Mouse (Mus musculus) MEL (cell line): ENCODE data around the gene Atp1a4. TPM values are rescaled to one million over a fixed set of nuclear protein-coding genes. Genes with fewer than 3 reads are reported as not detected.

Experiments
- DNase-seq: peaks from one replicate; pipeline ENCODE4 v3.0.0; 2011; ENCODE audit warnings: low read depth, low spot score
- H3K27ac ChIP-seq: 2 replicates; pipeline ENCODE4 v1.5.1; 2012; ENCODE audit warnings: low read depth, mild to moderate bottlenecking, control low read depth, low read length, moderate library complexity; ENCODE audit not compliant: control insufficient read depth
- H3K27me3 ChIP-seq, 2 experiments: fragments of 150-350 bp in 1 of 2; sonication (generic) in 1 of 2; 2 replicates each; pipeline ENCODE4 v1.6.1; 2012; ENCODE audit warnings: low read length in 2 of 2, mild to moderate bottlenecking in 2 of 2, improper control_type of control experiment in 1 of 2, moderate library complexity in 1 of 2; ENCODE audit not compliant: insufficient read depth in 2 of 2, control insufficient read depth in 1 of 2
- H3K36me3 ChIP-seq, 2 experiments: 2 replicates each; pipeline ENCODE4 v1.6.1; 2012 to 2014; ENCODE audit warnings: low read length in 2 of 2, improper control_type of control experiment in 1 of 2, inconsistent platforms in 1 of 2, mild to moderate bottlenecking in 1 of 2; ENCODE audit not compliant: insufficient read depth in 2 of 2, control insufficient read depth in 1 of 2
- H3K4me1 ChIP-seq, 2 experiments: fragments of 150-350 bp in 1 of 2; sonication (generic) in 1 of 2; 2 replicates each; pipeline ENCODE4 v1.6.1; 2012; ENCODE audit warnings: low read length in 2 of 2, improper control_type of control experiment in 1 of 2, mild to moderate bottlenecking in 1 of 2; ENCODE audit not compliant: insufficient read depth in 2 of 2, control insufficient read depth in 1 of 2
- H3K4me3 ChIP-seq, 2 experiments: fragments of 150-350 bp in 1 of 2; sonication (generic) in 1 of 2; 2 replicates each; pipeline ENCODE4 v1.5.1; 2012; ENCODE audit warnings: low read depth in 2 of 2, low read length in 2 of 2, mild to moderate bottlenecking in 2 of 2, moderate library complexity in 2 of 2, control low read depth in 1 of 2, improper control_type of control experiment in 1 of 2; ENCODE audit not compliant: control insufficient read depth in 1 of 2, insufficient read depth in 1 of 2
- H3K79me2 ChIP-seq: 2 replicates; pipeline ENCODE4 v1.6.1; 2012; ENCODE audit warnings: mild to moderate bottlenecking, low read length, moderate library complexity; ENCODE audit not compliant: control insufficient read depth, poor library complexity, insufficient read depth
- H3K9ac ChIP-seq: 2 replicates; pipeline ENCODE4 v1.6.1; 2012; ENCODE audit warnings: low read depth, mild to moderate bottlenecking, control low read depth, low read length, moderate library complexity; ENCODE audit not compliant: control insufficient read depth, poor library complexity, severe bottlenecking
- H3K9me3 ChIP-seq: fragments of 150-350 bp; sonication (generic); replicated peaks from 2 replicates; pipeline ENCODE4 v1.6.1; 2012; ENCODE audit warnings: mild to moderate bottlenecking, low read length, improper control_type of control experiment, moderate library complexity; ENCODE audit not compliant: insufficient read depth
- CHD1 ChIP-seq: IDR thresholded peaks from 2 replicates; pipeline ENCODE4 v1.6.1; 2012; ENCODE audit warnings: low read depth, mild to moderate bottlenecking, inconsistent platforms, low read length, improper control_type of control experiment
- CHD2 ChIP-seq: IDR thresholded peaks from 2 replicates; pipeline ENCODE4 v1.6.1; 2011; ENCODE audit warnings: low read length, improper control_type of control experiment
- CTCF ChIP-seq, 3 experiments: IDR thresholded peaks in 2 of 3; conservative IDR thresholded peaks in 1 of 3; 2 replicates each; pipeline ENCODE4 v1.5.1; 2011 to 2012; ENCODE audit warnings: low read length in 3 of 3, low read depth in 2 of 3, mild to moderate bottlenecking in 2 of 3, improper control_type of control experiment in 1 of 3, inconsistent platforms in 1 of 3, mixed read lengths in 1 of 3, moderate library complexity in 1 of 3; ENCODE audit not compliant: control insufficient read depth in 1 of 3, insufficient read depth in 1 of 3, poor library complexity in 1 of 3, severe bottlenecking in 1 of 3
- E2F4 ChIP-seq: IDR thresholded peaks from 2 replicates; pipeline ENCODE4 v1.6.1; 2011; ENCODE audit warnings: low read depth, low read length, improper control_type of control experiment, borderline replicate concordance
- EP300 ChIP-seq, 2 experiments: IDR thresholded peaks; 2 replicates each; pipeline ENCODE4 v1.6.1; 2011; ENCODE audit warnings: improper control_type of control experiment in 2 of 2, low read length in 2 of 2, low read depth in 1 of 2, mild to moderate bottlenecking in 1 of 2
- ETS1 ChIP-seq: IDR thresholded peaks from 2 replicates; pipeline ENCODE4 v1.6.1; 2012; ENCODE audit warnings: low read depth, mild to moderate bottlenecking, inconsistent platforms, low read length, improper control_type of control experiment, moderate library complexity
- GABPA ChIP-seq: IDR thresholded peaks from 2 replicates; pipeline ENCODE4 v1.6.1; 2012; ENCODE audit warnings: low read depth, mild to moderate bottlenecking, inconsistent platforms, low read length, improper control_type of control experiment, moderate library complexity
- GATA1 ChIP-seq: IDR thresholded peaks from 2 replicates; pipeline ENCODE4 v1.6.1; 2011; ENCODE audit warnings: low read depth, low read length, improper control_type of control experiment
- KAT2A ChIP-seq: conservative IDR thresholded peaks from 2 replicates; pipeline ENCODE4 v1.6.1; 2012; ENCODE audit warnings: low read depth, low read length, improper control_type of control experiment, inconsistent platforms
- MAX ChIP-seq: IDR thresholded peaks from 2 replicates; pipeline ENCODE4 v1.6.1; 2011; ENCODE audit warnings: low read length, improper control_type of control experiment
- MAZ ChIP-seq: IDR thresholded peaks from 2 replicates; pipeline ENCODE4 v1.6.1; 2012; ENCODE audit warnings: low read depth, mild to moderate bottlenecking, inconsistent platforms, low read length, improper control_type of control experiment
- MEF2A ChIP-seq: IDR thresholded peaks from 2 replicates; pipeline ENCODE4 v1.6.1; 2014; ENCODE audit warnings: low read depth, mild to moderate bottlenecking, inconsistent platforms, low read length, improper control_type of control experiment; ENCODE audit not compliant: poor library complexity, insufficient replicate concordance, severe bottlenecking; ENCODE audit errors: extremely low read depth
- MXI1 ChIP-seq: IDR thresholded peaks from 2 replicates; pipeline ENCODE4 v1.6.1; 2011; ENCODE audit warnings: mild to moderate bottlenecking, low read depth, low read length, improper control_type of control experiment
- MYB ChIP-seq: IDR thresholded peaks from 2 replicates; pipeline ENCODE4 v1.6.1; 2011; ENCODE audit warnings: mild to moderate bottlenecking, low read depth, low read length, improper control_type of control experiment
- MYC ChIP-seq: IDR thresholded peaks from 2 replicates; pipeline ENCODE4 v1.6.1; 2011; ENCODE audit warnings: low read depth, mild to moderate bottlenecking, low read length, improper control_type of control experiment, moderate library complexity
- NELFE ChIP-seq: IDR thresholded peaks from 2 replicates; pipeline ENCODE4 v1.6.1; 2011; ENCODE audit warnings: low read depth, low read length, improper control_type of control experiment
- POLR2A ChIP-seq, 2 experiments: IDR thresholded peaks; 2 replicates each; pipeline ENCODE4 v1.6.1; 2011 to 2012; ENCODE audit warnings: low read length in 2 of 2, mild to moderate bottlenecking in 2 of 2, control low read depth in 1 of 2, improper control_type of control experiment in 1 of 2, low read depth in 1 of 2, moderate library complexity in 1 of 2; ENCODE audit not compliant: control insufficient read depth in 1 of 2, insufficient read depth in 1 of 2, poor library complexity in 1 of 2
- POLR2AphosphoS2 ChIP-seq: IDR thresholded peaks from 2 replicates; pipeline ENCODE4 v1.6.1; 2011; ENCODE audit warnings: low read length, improper control_type of control experiment
- SIN3A ChIP-seq: IDR thresholded peaks from 2 replicates; pipeline ENCODE4 v1.6.1; 2012; ENCODE audit warnings: low read length, improper control_type of control experiment, inconsistent platforms
- TAL1 ChIP-seq: IDR thresholded peaks from 2 replicates; pipeline ENCODE4 v1.6.1; 2012; ENCODE audit warnings: mild to moderate bottlenecking, inconsistent platforms, low read length, moderate library complexity, mixed read lengths
- UBTF ChIP-seq: IDR thresholded peaks from 2 replicates; pipeline ENCODE4 v1.6.1; 2012; ENCODE audit warnings: low read depth, mild to moderate bottlenecking, inconsistent platforms, low read length, improper control_type of control experiment, moderate library complexity, borderline replicate concordance; ENCODE audit not compliant: insufficient read depth
- USF1 ChIP-seq: IDR thresholded peaks from 2 replicates; pipeline ENCODE4 v1.6.1; 2014; ENCODE audit warnings: low read depth, mild to moderate bottlenecking, inconsistent platforms, low read length, improper control_type of control experiment, moderate library complexity
- USF2 ChIP-seq, 2 experiments: IDR thresholded peaks; 2 replicates each; pipeline ENCODE4 v1.6.1; 2011 to 2012; ENCODE audit warnings: improper control_type of control experiment in 2 of 2, low read length in 2 of 2, borderline replicate concordance in 1 of 2, inconsistent platforms in 1 of 2, low read depth in 1 of 2, mild to moderate bottlenecking in 1 of 2; ENCODE audit not compliant: insufficient read depth in 1 of 2
- ZKSCAN1 ChIP-seq: IDR thresholded peaks from 2 replicates; pipeline ENCODE4 v1.6.1; 2012; ENCODE audit warnings: low read depth, mild to moderate bottlenecking, inconsistent platforms, low read length, improper control_type of control experiment, moderate library complexity
- ZMIZ1 ChIP-seq: IDR thresholded peaks from 2 replicates; pipeline ENCODE4 v1.6.1; 2012; ENCODE audit warnings: low read depth, mild to moderate bottlenecking, inconsistent platforms, low read length, improper control_type of control experiment, moderate library complexity
- polyA plus RNA-seq, 2 experiments: library from polyadenylated mRNA; stranded (reverse) in 1 of 2; unstranded in 1 of 2; fragments of >175 nt in 1 of 2; fragments of >200 nt in 1 of 2; gene quantifications; 2 replicates each; pipeline versions ENCODE4 v1.2.1 to v1.2.4; 2012; ENCODE audit warnings: low replicate concordance in 2 of 2, low read depth in 1 of 2; ENCODE audit not compliant: insufficient read length in 2 of 2, insufficient read depth in 1 of 2, missing spikeins in 1 of 2
- total RNA-seq: library from RNA; depleted of rRNA; stranded (reverse); fragments of 300-350 nt; gene quantifications from 2 replicates; pipeline ENCODE4 v1.2.3, GENCODE M21; 2012; rRNA removed

Atp1a4 gene
- not detected in 2 replicates for total RNA-seq
- not detected for polyA plus RNA-seq

DNA sequence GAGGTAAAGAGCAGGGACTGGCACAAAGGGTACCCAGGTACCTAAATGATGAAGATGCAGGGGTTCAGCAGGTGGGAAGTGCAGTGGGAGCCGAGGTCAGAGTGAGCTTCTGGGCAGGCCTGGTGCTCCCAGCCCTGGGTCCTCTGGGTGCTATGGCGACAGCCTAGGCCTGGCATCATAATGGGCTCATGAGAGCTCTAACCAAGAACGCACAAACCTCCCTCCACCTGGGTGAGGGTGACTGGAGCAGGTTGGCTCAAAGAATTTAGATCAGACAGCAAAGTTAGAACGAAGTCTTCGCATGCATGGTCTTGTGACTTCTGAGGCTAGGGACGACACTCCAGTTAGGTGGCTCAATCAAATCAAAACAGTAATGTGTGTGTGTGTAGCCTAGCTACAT is at the start of gene Atp1a4:
Gene Atp1a4, minus strand, starts transcription at position 101 of the 400 bp plus-strand sequence.
- Histone ChIP-seq H3K4me1 (no peaks in the 10 kb centered on the region), H3K4me3 (no peak within 1 kb of the TSS), H3K79me2 (no peaks in the 10 kb centered on the region), H3K27ac (no peak within 1 kb of the TSS), H3K9me3 (no peaks in the 10 kb centered on the region), H3K36me3 (no peaks in the 10 kb centered on the region), H3K9ac (no peak within 1 kb of the TSS), H3K27me3 (peaks cover 4 to 8% of the 10 kb centered on the region in 2 experiments)
- DNase-seq, result no peak
- TF ChIP-seq ETS1 (no peak), GATA1 (no peak), MYB (no peak), GABPA (no peak), ZKSCAN1 (no peak), MXI1 (no peak), E2F4 (no peak), CHD1 (no peak), USF1 (no peak), TAL1 (no peak), USF2 (IDR thresholded peaks at IDR 0.05; ENCODE audit: borderline replicate concordance in 1 of 2, insufficient read depth in 1 of 2, low read depth in 1 of 2, low read length in 2 of 2) (no peak), CTCF (IDR thresholded peaks at IDR 0.05 in 2 of 3, conservative IDR thresholded peaks at IDR 0.05 in 1 of 3; ENCODE audit: control insufficient read depth in 1 of 3, insufficient read depth in 1 of 3, low read depth in 2 of 3, low read length in 3 of 3, poor library complexity in 1 of 3, severe bottlenecking in 1 of 3) (no peak), MAZ (no peak), EP300 (IDR thresholded peaks at IDR 0.05; ENCODE audit: low read depth in 1 of 2, low read length in 2 of 2) (no peak), NELFE (no peak), MYC (no peak), MAX (no peak)

- H3K9me3 ChIP-seq, result no peaks in the 10 kb centered on the region
- peaks cover 0 to 28% of the 10 kb centered on the region in 2 experiments; a peak in 2 of 4 replicates for H3K36me3 ChIP-seq
- H3K27me3 ChIP-seq, result no peaks in the 10 kb centered on the region
- H3K27ac ChIP-seq, result no peak overlapping the region
- no peak overlapping the region for H3K4me3 ChIP-seq
- TF ChIP-seq SIN3A (no peak), ZMIZ1 (no peak), ZKSCAN1 (no peak), USF2 (IDR thresholded peaks at IDR 0.05; ENCODE audit: borderline replicate concordance in 1 of 2, insufficient read depth in 1 of 2, low read depth in 1 of 2, low read length in 2 of 2) (no peak), MYC (no peak), CHD2 (no peak), POLR2A (IDR thresholded peaks at IDR 0.05; ENCODE audit: control insufficient read depth in 1 of 2, insufficient read depth in 1 of 2, low read depth in 1 of 2, low read length in 2 of 2, poor library complexity in 1 of 2) (no peak), GATA1 (no peak), MEF2A (no peak), POLR2AphosphoS2 (no peak), CTCF (IDR thresholded peaks at IDR 0.05 in 2 of 3, conservative IDR thresholded peaks at IDR 0.05 in 1 of 3; ENCODE audit: control insufficient read depth in 1 of 3, insufficient read depth in 1 of 3, low read depth in 2 of 3, low read length in 3 of 3, poor library complexity in 1 of 3, severe bottlenecking in 1 of 3) (no peak), USF1 (no peak), MYB (no peak), UBTF (no peak), KAT2A (no peak)
- no peak for DNase-seq
- H3K79me2 ChIP-seq, result peaks cover 9% of the 10 kb centered on the region
- no peak overlapping the region for H3K9ac ChIP-seq
- peaks cover 11 to 31% of the 10 kb centered on the region in 2 experiments for H3K4me1 ChIP-seq
Measured at GRCm38 (mm10) chr1:172307936-172308335, 49.7 kb upstream of the Atp1a4 start.
